ENCODE assay signal across 8 mouse cellular contexts in the genomic region with DNA sequence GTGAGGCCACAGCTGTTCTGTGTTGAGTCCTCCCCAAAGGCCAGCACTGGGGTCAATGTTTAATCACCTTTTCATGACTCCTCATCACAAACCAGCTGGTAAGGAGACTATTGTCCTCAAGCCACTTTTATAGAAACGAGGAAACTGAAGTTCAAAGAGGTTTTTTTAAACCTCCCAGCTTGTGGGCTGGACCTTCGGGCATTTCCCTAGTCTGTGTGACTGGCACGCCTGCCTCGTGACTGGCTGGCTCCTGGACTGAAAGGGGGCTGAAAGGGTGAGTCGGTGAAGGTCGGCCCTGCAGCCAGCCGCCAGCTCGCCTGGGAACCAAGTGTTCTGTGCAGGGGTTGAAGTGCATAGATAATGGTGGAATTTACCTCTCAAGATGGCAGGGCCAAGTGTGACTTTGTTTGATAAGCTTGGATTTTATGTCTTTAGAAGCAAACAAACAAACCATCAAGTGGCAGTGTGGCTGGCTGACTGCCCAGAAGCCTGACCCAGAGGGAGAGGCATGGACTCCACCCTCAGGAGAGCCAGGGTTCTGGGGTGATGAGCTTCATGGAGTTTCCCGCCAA. TPM values are rescaled to one million over a fixed set of nuclear protein-coding genes. Genes with fewer than 3 reads are reported as not detected.
DNase-seq lines count a peak whose midpoint lies in the region; ATAC-seq and TF ChIP-seq lines count a peak whose summit lies in the region.

No protein-coding gene starts in this region.

- peak; percentile 37 for DNase-seq in forebrain, embryonic 14.5 days (ENCODE audit: low spot score)
- DNase-seq in forebrain, postnatal 0 days = no peak
- DNase-seq in embryo, embryonic 11 days = peak; percentile 54
- DNase-seq in heart, postnatal 4 days = peak; percentile 89
- peak; percentile 17 for DNase-seq in liver, embryonic 13.5 days
- peak; percentile 66 to 75 for DNase-seq in spleen, postnatal 4 days (ENCODE audit: low spot score in 2 of 2)
- DNase-seq in Muller cell, postnatal 12 days (ENCODE audit: inconsistent ontology term) = no peak

- no peaks in the 10 kb centered on the region for H3K9me3 ChIP-seq in forebrain, embryonic 14.5 days (replicated peaks; ENCODE audit: control insufficient read depth, low read length)
- H3K9me3 ChIP-seq in forebrain, postnatal 0 days (ENCODE audit: low read length) = no peaks in the 10 kb centered on the region
- H3K9me3 ChIP-seq in liver, embryonic 13.5 days (replicated peaks) = no peaks in the 10 kb centered on the region
- H3K9me3 ChIP-seq in midbrain, embryonic 16.5 days (replicated peaks; ENCODE audit: control insufficient read depth, low read length, poor library complexity, severe bottlenecking) = no peaks in the 10 kb centered on the region

- peaks cover 21% of the 10 kb centered on the region for H3K4me1 ChIP-seq in forebrain, embryonic 14.5 days (ENCODE audit: control insufficient read depth, insufficient read depth, low read length)
- H3K4me1 ChIP-seq in forebrain, postnatal 0 days (ENCODE audit: insufficient read depth) = no peaks in the 10 kb centered on the region
- peaks cover 46% of the 10 kb centered on the region for H3K4me1 ChIP-seq in liver, embryonic 13.5 days (replicated peaks)
- H3K4me1 ChIP-seq in midbrain, embryonic 16.5 days (ENCODE audit: control insufficient read depth, insufficient read depth, low read length) = peaks cover 10% of the 10 kb centered on the region

- no peak for TF ChIP-seq CTCF in forebrain, postnatal 0 days (IDR thresholded peaks at IDR 0.05; ENCODE audit: low read depth)

- no peak overlapping the region for H3K4me2 ChIP-seq in forebrain, embryonic 14.5 days (ENCODE audit: low read length)
- H3K4me2 ChIP-seq in forebrain, postnatal 0 days (ENCODE audit: low read depth) = no peak overlapping the region
- no peak overlapping the region for H3K4me2 ChIP-seq in liver, embryonic 13.5 days
- H3K4me2 ChIP-seq in midbrain, embryonic 16.5 days (ENCODE audit: low read length) = no peak overlapping the region

- ATAC-seq in forebrain, embryonic 14.5 days = no peak
- ATAC-seq in forebrain, postnatal 0 days = no peak
- ATAC-seq in liver, embryonic 13.5 days (ENCODE audit: low read depth) = peak; percentile 74
- ATAC-seq in midbrain, embryonic 16.5 days = no peak

- no peak overlapping the region for H3K9ac ChIP-seq in forebrain, embryonic 14.5 days (ENCODE audit: low read length)
- no peak overlapping the region for H3K9ac ChIP-seq in forebrain, postnatal 0 days
- H3K9ac ChIP-seq in liver, embryonic 13.5 days = no peak overlapping the region
- H3K9ac ChIP-seq in midbrain, embryonic 16.5 days (ENCODE audit: low read depth, low read length) = no peak overlapping the region

- no peaks in the 10 kb centered on the region for H3K27me3 ChIP-seq in forebrain, embryonic 14.5 days (replicated peaks; ENCODE audit: control insufficient read depth, insufficient read depth, low read length)
- no peaks in the 10 kb centered on the region for H3K27me3 ChIP-seq in forebrain, postnatal 0 days (ENCODE audit: insufficient read depth, low read length)
- H3K27me3 ChIP-seq in liver, embryonic 13.5 days = 0 out of 2 replicates have a peak, but pooled peaks cover 7% of the 10 kb centered on the region
- H3K27me3 ChIP-seq in midbrain, embryonic 16.5 days (ENCODE audit: control insufficient read depth, insufficient read depth, low read depth, low read length) = no peaks in the 10 kb centered on the region

- no peaks in the 10 kb centered on the region for H3K36me3 ChIP-seq in forebrain, embryonic 14.5 days (ENCODE audit: control insufficient read depth, insufficient read depth, low read length)
- no peaks in the 10 kb centered on the region for H3K36me3 ChIP-seq in forebrain, postnatal 0 days (ENCODE audit: insufficient read depth)
- H3K36me3 ChIP-seq in liver, embryonic 13.5 days = no peaks in the 10 kb centered on the region
- H3K36me3 ChIP-seq in midbrain, embryonic 16.5 days (ENCODE audit: control insufficient read depth, insufficient read depth, low read length) = no peaks in the 10 kb centered on the region

- H3K27ac ChIP-seq in forebrain, embryonic 14.5 days (ENCODE audit: low read depth, low read length) = no peak overlapping the region
- H3K27ac ChIP-seq in forebrain, postnatal 0 days (ENCODE audit: low read depth, low read length) = no peak overlapping the region
- no peak overlapping the region for H3K27ac ChIP-seq in liver, embryonic 13.5 days
- no peak overlapping the region for H3K27ac ChIP-seq in midbrain, embryonic 16.5 days (ENCODE audit: low read length)

- H3K4me3 ChIP-seq in forebrain, embryonic 14.5 days (ENCODE audit: low read depth, low read length) = no peak overlapping the region
- no peak overlapping the region for H3K4me3 ChIP-seq in forebrain, postnatal 0 days (ENCODE audit: low read depth, low read length)
- H3K4me3 ChIP-seq in liver, embryonic 13.5 days (replicated peaks) = no peak overlapping the region
- H3K4me3 ChIP-seq in midbrain, embryonic 16.5 days (ENCODE audit: low read depth, low read length) = no peak overlapping the region

- WGBS in forebrain, embryonic 14.5 days = 16% methylated on average over 9 of the region's 9 CpGs
- WGBS in forebrain, postnatal 0 days = 13% methylated on average over 9 of the region's 9 CpGs
- WGBS in liver, embryonic 13.5 days (ENCODE audit: insufficient replicate concordance) = 15% methylated on average over 9 of the region's 9 CpGs
- 29% methylated on average over 9 of the region's 9 CpGs for WGBS in midbrain, embryonic 16.5 days

RNA-seq across cellular contexts. Expression of gene Bcl2l11, which starts 54.1 kb away (rescaled TPM):
- polyA plus RNA-seq in forebrain, embryonic 14.5 days (2014; fragmentation: Nextera tagmentation; extraction: Ambion mirVana) = 6.6 and 8.2 TPM in 2 replicates
- total RNA-seq in forebrain, postnatal 0 days (2014; rRNA removed) = 5.2 and 11.2 TPM in 2 replicates
- polyA plus RNA-seq in forebrain, postnatal 0 days (2015; fragmentation: Nextera tagmentation; extraction: Ambion mirVana) = 4.9 and 6.7 TPM in 2 replicates
- total RNA-seq in heart, postnatal 4 days (2021) = 10 to 100 TPM; 28.2 to 29.9 TPM
- 5.1 and 6.8 TPM in 2 replicates for polyA plus RNA-seq in liver, embryonic 13.5 days (2015; fragmentation: Nextera tagmentation; extraction: Ambion mirVana)
- 7.4 and 9.4 TPM in 2 replicates for polyA plus RNA-seq in midbrain, embryonic 16.5 days (2015; fragmentation: Nextera tagmentation; extraction: Ambion mirVana)

Comparison
In these comparisons a context has a peak if more than half of its experiments do, and no peak if none do; other contexts are left out.
1. DNase-seq: peak in forebrain, embryonic 14.5 days (single experiment), embryo, embryonic 11 days (single experiment), heart, postnatal 4 days (single experiment), liver, embryonic 13.5 days (single experiment) and spleen, postnatal 4 days (2 of 2); none in forebrain, postnatal 0 days (single experiment) and Muller cell, postnatal 12 days (single experiment).